Mouse (Mus musculus): ENCODE results near the gene Gm4133.
"Not testable (repeated sequence)": the region's sequence is repeated elsewhere in the genome, so short reads cannot be mapped to it uniquely, and the experiment has no call there.

Gene Gm4133

GRCm38 (mm10) chr7:20333965-20334364, at the start of gene Gm4133:
Gene Gm4133, minus strand, starts transcription at chr7:20334065.
- DNase-seq (ENCODE audit: low spot score in 2 of 2), result not testable (repeated sequence)

GRCm38 (mm10) chr7:20375310-20375709, 41.4 kb upstream of the Gm4133 start, which contains the start of gene Gm5728:
Gene Gm5728, minus strand, starts transcription at chr7:20375410.
- DNase-seq (ENCODE audit: low spot score in 2 of 2), result not testable (repeated sequence)

All from right cerebral cortex, postnatal 10 days (tissue).